Mouse (Mus musculus) Patski (cell line): Measurements from ENCODE around the gene Mical2. TPM values are rescaled to one million over a fixed set of nuclear protein-coding genes. Genes with fewer than 3 reads are reported as not detected.
A peak's percentile ranks its signal among the peaks of the same experiment; 100 is the strongest.

ENCODE experiments used
- ATAC-seq: fragments of 100-300 bp; one replicate; pipeline ENCODE4 v1.8.0; 2021
- CTCF ChIA-PET: fragments of 350-600 bp; sonication (Branson Sonifier 250); formaldehyde crosslinking; loops from one replicate; lab custom pipeline; 2022; ENCODE audit warnings: inconsistent platforms; lab: Charles Lee
- POLR2A ChIA-PET: fragments of 350-600 bp; sonication (Branson Sonifier 250); formaldehyde crosslinking; loops from one replicate; lab custom pipeline; 2022; ENCODE audit warnings: antibody characterized with exemption, inconsistent platforms; lab: Charles Lee
- DNase-seq: peaks from one replicate; pipeline ENCODE4 v3.0.0-alpha.2; 2011; ENCODE audit warnings: low read depth, low spot score
- H3K27me3 ChIP-seq: fragments of 371-371 bp; one replicate; pipeline ENCODE4 v1.5.1; 2021
- CTCF ChIP-seq: fragments of 100-300 bp; IDR thresholded peaks from one replicate; pipeline ENCODE4 v1.5.1; 2021
- in situ Hi-C: fragments of 300-500 bp; cut with MboI; formaldehyde crosslinking; loops from 3 replicates; pipeline ENCODE4 v1.11.1; 2018; ENCODE audit warnings: low pct_unique_long_range_greater_than_20kb, mixed read lengths
- polyA plus RNA-seq: library from polyadenylated mRNA; unstranded; gene quantifications from one replicate; pipeline ENCODE4 v1.2.3, GENCODE M21; 2021

Mical2 gene
- polyA plus RNA-seq, 1 experiment from 2014 or later = 50.7 TPM

DNA sequence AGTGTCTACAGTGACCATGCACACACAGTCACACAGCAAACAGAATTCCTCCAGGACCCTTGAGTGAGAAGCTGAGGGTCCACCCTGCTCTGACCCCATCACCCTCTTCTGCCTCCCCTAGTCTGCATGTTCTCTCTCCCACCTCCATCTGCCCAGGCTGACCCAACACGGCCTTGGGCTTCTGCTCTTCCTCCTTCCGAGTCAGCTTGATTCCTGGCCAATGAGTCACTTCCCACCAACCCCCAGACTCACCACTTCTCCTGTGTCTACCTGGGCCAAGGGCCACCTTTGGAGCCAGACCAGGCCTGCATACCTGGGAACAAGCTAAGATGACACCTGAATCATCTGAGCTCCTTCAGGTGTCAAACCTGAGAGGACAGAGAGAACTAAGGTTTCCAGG is 151.0 kb downstream of the Mical2 start:
- in situ Hi-C loops = loop anchor here (10.0 to 25.0 kb wide), 2 partner anchors 758 to 886 kb away; no protein-coding TSS in a partner anchor
- ChIA-PET POLR2A (no interaction called here), CTCF (interaction anchor here (0.9 to 2.2 kb wide), 8 partner anchors 20 to 755 kb away, joined by 3 to 8 read pairs (median 4); no protein-coding TSS in a partner anchor)
- no peak for TF ChIP-seq CTCF
- no peaks in the 10 kb centered on the region for H3K27me3 ChIP-seq
- no peak for ATAC-seq
- DNase-seq = no peak

DNA sequence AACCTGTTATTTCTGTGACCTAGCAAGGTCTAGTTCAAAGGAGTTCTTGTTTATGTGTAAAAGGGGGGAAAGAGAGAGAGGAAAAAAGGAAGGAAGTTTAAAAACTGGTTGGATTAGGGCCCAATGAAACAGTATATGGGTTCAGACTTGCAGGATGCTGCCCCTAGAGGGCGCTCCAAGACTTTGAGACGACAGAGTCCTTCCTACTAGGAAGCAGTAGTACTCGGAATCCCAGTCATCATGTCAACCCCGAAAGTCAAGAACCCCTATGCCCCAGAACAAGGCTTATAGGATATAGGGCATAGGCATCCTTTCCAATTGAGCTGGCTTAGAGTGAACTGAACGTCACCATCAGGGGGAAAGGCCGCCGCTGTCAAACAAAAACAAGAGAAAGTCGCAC is 151.7 kb downstream of the Mical2 start:
- CTCF ChIA-PET = interaction anchor here (0.7 to 2.5 kb wide), 11 partner anchors 14 to 542 kb away, joined by 3 to 10 read pairs (median 4); no protein-coding TSS in a partner anchor
- DNase-seq (no peak), ATAC-seq (peak; percentile 49)
- POLR2A ChIA-PET = interaction anchor here (0.6 kb wide), 1 partner anchor 490 kb away, joined by 3 read pairs; no protein-coding TSS in a partner anchor
- no peaks in the 10 kb centered on the region for H3K27me3 ChIP-seq
- TF ChIP-seq CTCF = peak; percentile 89
- in situ Hi-C loops = loop anchor here (10.0 to 25.0 kb wide), 2 partner anchors 757 to 885 kb away; no protein-coding TSS in a partner anchor

DNA sequence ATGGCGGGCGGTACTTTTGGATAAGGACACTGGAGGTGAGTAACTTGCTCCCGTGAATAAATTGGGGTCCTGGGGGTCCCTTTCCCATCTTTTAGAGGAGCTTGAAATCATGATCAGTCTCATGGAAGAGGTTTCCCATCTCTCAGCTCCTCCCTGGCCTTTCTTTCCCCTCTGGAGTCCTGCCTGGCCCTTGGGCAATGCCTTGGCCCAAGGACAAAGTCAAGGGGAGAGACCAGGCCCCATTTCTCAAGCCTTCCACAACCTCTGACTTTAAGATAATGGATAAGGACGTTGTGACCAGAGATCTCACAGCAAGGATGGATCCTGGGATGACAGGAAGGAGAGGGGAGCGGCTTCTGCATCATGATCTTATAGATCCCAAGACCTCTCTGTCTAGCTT is 152.4 kb downstream of the Mical2 start:
- ChIA-PET CTCF (interaction anchor here (0.7 to 2.5 kb wide), 11 partner anchors 13 to 541 kb away, joined by 3 to 10 read pairs (median 4); no protein-coding TSS in a partner anchor), POLR2A (no interaction called here)
- DNase-seq (no peak), ATAC-seq (no peak)
- no peaks in the 10 kb centered on the region for H3K27me3 ChIP-seq
- in situ Hi-C loops = loop anchor here (10.0 to 25.0 kb wide), 2 partner anchors 757 to 884 kb away; no protein-coding TSS in a partner anchor
- TF ChIP-seq CTCF = no peak

DNA sequence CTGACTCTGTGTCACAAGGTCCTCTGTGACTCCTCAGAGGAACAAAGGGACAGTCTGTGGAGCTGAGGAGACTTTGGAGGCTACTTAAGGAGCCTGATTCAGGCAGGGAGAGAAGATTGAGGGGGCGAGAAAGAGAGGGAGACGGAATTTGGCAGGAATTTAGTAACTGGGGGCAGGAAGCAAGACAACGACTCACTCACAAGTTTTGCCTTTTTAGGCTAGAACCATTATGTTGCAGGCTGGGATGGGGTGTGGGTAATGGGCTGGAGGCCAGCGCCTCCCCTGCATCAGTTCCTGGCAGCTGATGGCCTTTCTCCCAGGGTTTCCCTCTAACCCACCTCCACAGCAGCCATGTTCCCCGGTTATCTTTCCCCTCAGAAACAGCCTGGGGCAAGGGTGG is 152.8 kb downstream of the Mical2 start:
- POLR2A ChIA-PET = interaction anchor here (0.5 kb wide), 1 partner anchor 760 kb away, joined by 3 read pairs; no protein-coding TSS in a partner anchor
- no peak for ATAC-seq
- in situ Hi-C loops = loop anchor here (10.0 to 25.0 kb wide), 2 partner anchors 756 to 884 kb away; no protein-coding TSS in a partner anchor
- TF ChIP-seq CTCF = no peak
- no peak for DNase-seq
- CTCF ChIA-PET = interaction anchor here (1.1 to 2.5 kb wide), 5 partner anchors 13 to 495 kb away, joined by 3 to 10 read pairs (median 8); no protein-coding TSS in a partner anchor
- H3K27me3 ChIP-seq = no peaks in the 10 kb centered on the region

DNA sequence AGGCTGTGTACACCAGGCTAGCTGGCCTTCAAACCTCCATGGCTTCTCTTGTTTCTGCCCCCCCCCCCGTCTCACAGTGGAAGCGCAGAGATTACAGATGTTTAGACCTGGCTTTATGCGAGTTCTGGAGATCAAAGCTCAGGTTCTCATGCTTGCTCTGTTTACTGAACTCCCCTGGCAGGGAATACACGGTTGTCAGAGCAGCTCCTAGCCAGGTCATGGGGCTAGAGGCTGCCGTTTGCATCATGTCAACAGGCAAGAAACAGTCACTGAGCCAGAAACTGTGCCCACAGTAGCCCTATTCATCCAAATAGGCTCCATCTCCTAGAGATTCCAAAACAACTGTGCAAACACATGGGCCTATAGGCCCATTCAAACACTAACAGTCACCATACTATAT is 160.9 kb downstream of the Mical2 start:
- TF ChIP-seq CTCF = no peak
- ChIA-PET CTCF (interaction anchor here (0.9 kb wide), 1 partner anchor 10 kb away, joined by 3 read pairs; no protein-coding TSS in a partner anchor), POLR2A (no interaction called here)
- no peak for DNase-seq
- in situ Hi-C loops = loop anchor here (25.0 kb wide), 1 partner anchor 876 kb away; no protein-coding TSS in a partner anchor
- no peaks in the 10 kb centered on the region for H3K27me3 ChIP-seq
- no peak for ATAC-seq

DNA sequence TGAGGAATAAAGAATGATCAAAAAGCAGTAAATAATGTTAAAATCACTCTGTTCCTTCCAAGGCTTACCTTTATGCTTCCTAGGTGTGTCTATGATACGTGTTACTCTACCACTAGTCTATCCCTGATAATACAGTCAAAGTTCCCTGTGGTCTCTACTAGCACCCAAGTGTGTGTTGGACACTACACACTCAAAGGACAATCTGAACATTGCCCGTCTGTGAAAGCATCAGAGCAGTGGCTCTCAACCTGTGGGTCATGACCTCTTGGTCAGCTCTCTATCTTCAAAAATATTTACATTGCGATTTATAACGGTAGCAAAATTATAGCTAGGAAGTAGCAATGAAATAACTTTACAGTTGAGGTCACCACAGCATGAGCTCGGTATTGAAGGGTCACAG is 162.2 kb downstream of the Mical2 start:
- H3K27me3 ChIP-seq = no peaks in the 10 kb centered on the region
- CTCF ChIA-PET = no interaction called here
- DNase-seq (no peak), ATAC-seq (no peak)
- in situ Hi-C loops = loop anchor here (25.0 kb wide), 1 partner anchor 874 kb away; no protein-coding TSS in a partner anchor
- no peak for TF ChIP-seq CTCF
- POLR2A ChIA-PET = no interaction called here

DNA sequence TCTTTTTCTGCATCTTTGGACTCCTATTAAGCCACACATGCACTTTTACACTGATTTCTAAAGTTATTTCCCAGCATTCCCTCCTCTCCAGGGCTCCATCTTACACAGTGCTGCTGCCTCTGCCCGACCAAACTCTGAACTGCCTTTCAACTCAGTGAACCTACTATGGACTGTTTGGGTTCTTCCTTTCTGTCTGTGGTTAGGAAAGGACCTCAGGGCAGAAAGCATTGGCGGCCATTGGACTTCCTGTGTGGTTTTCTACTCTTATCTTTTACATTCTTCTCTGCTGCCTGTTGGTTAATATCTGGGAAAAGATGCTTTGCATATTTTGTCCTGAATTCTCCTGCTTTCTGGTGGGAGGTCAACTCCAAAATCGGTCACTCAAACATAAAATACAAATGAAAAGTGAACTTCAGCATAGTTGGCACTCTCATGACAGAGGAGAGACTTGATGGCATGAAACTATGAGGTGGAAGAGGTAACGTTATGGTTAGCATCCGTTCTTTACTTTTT is 162.8 kb downstream of the Mical2 start:
- CTCF ChIA-PET = interaction anchor here (1.2 kb wide), 1 partner anchor 10 kb away, joined by 3 read pairs; no protein-coding TSS in a partner anchor
- no peak for DNase-seq
- in situ Hi-C loops = loop anchor here (25.0 kb wide), 1 partner anchor 874 kb away; no protein-coding TSS in a partner anchor
- POLR2A ChIA-PET = no interaction called here
- no peak for ATAC-seq
- H3K27me3 ChIP-seq = no peaks in the 10 kb centered on the region
- no peak for TF ChIP-seq CTCF

DNA sequence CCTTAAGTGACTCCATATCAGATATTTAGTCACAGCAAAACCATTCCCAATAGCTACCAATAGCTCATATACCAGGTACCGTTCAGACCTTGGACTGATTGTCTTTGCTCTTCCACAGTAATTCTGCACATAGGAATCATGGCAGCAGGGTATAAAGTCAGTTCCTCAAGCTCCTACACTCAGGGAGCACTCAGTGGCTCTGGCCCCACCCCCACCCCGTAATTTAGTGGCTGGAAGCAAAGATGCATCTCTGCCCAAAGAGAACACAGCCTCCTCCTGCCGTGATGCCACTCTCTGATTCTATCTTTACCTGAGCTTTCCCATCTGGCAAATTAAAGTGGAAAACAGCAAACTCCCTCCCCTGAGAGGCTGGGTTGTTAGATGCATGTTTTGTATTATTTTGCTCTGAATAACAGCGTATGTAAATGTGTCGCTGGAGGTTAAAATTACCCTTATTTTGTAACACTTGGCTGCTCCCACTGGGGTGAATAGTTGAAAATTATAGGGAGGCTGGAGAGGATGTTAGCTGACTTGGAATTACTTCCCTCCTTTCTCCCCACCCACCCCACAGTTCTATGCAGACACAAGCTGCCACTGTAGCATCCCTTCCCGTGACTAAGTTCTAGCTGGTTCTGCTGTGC is 164.1 kb downstream of the Mical2 start:
- POLR2A ChIA-PET = interaction anchor here (0.6 kb wide), 1 partner anchor 23 kb away, joined by 4 read pairs; no protein-coding TSS in a partner anchor
- DNase-seq (no peak), ATAC-seq (no peak)
- CTCF ChIA-PET = interaction anchor here (1.2 to 1.4 kb wide), 2 partner anchors 9 to 10 kb away, joined by 3 read pairs; no protein-coding TSS in a partner anchor
- in situ Hi-C loops = loop anchor here (25.0 kb wide), 1 partner anchor 873 kb away; no protein-coding TSS in a partner anchor
- H3K27me3 ChIP-seq = no peaks in the 10 kb centered on the region
- TF ChIP-seq CTCF = no peak

DNA sequence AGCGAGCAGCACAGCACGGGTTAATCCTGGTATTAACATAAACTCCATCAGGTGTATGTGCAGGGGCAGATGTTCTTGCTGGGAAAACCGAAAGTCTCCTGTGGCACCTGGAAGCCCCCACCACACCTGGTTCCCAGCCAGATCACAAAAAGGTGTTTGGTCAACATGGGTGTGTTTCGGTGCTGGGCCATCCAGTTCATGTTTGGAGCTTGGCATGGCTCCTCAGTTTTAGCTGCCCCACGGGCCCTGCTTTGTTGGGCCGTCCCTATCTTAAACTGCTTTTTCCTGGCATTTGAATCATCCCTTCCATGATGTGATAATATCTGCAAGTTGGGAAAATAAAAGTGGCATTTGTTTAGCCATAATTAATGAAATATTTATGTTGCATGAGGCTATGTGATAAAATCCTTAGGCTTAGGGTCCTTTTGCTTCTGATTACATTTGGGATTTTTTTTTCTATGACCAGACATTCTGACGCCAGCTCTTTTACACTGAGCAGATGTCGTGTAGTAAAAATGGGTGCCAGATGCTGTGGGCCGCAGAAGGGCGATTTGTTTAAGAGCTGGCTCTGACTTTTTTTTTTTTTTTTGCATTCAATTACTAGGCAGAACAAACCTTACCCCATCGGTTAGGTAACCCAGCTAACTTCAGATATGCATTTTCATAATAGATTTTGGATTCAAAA is 164.7 kb downstream of the Mical2 start:
- H3K27me3 ChIP-seq = no peaks in the 10 kb centered on the region
- in situ Hi-C loops = loop anchor here (25.0 kb wide), 1 partner anchor 872 kb away; no protein-coding TSS in a partner anchor
- CTCF ChIA-PET = interaction anchor here (1.4 to 1.9 kb wide), 2 partner anchors 11 to 13 kb away, joined by 3 to 10 read pairs; no protein-coding TSS in a partner anchor
- ATAC-seq = no peak
- no peak for TF ChIP-seq CTCF
- DNase-seq = no peak
- POLR2A ChIA-PET = interaction anchor here (0.6 kb wide), 1 partner anchor 297 kb away, joined by 4 read pairs; no protein-coding TSS in a partner anchor
